Mouse (Mus musculus) lung, adult 2 months (tissue): ENCODE measurements around the gene Rbm45.

Source experiments
- CTCF ChIP-seq: fragments of 200-500 bp; IDR thresholded peaks from 2 replicates; pipeline ENCODE4 v1.5.1; 2011; ENCODE audit warnings: mild to moderate bottlenecking, low read length, control low read depth; ENCODE audit not compliant: insufficient read depth
- POLR2A ChIP-seq: fragments of 200-500 bp; IDR thresholded peaks from 2 replicates; pipeline ENCODE4 v1.6.1; 2011; ENCODE audit warnings: low read depth, mild to moderate bottlenecking, control low read depth, low read length, borderline replicate concordance; ENCODE audit errors: extremely low read depth

DNA sequence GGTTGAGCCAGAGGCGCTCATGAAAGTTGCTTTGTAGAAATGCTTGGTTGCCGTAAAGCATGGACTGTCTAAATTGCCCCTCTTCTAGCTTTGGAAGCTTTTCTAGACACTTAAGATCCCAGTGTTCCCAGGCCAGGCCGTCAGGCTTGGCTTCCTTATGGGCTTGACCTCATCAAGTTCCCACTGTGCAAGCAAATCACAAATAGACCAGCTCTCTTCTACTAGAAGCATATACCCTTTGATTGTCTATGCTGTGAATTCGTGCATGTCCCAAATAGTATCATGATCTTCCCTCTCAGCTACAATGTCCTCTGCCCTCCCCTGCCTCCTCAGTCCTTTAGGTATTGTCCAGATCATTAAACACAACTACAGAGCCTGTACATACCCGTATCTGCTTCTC is 60.1 kb downstream of the Rbm45 start:
- TF ChIP-seq POLR2A (no peak), CTCF (no peak)
